Mouse (Mus musculus): Measurements from ENCODE around the gene Gm11111. TPM values are rescaled to one million over a fixed set of nuclear protein-coding genes. Genes with fewer than 3 reads are reported as not detected.

The Gm11111 gene
- polyA plus RNA-seq (2016; fragmentation: Nextera tagmentation; extraction: Ambion mirVana), result not detected in 2 replicates

DNA sequence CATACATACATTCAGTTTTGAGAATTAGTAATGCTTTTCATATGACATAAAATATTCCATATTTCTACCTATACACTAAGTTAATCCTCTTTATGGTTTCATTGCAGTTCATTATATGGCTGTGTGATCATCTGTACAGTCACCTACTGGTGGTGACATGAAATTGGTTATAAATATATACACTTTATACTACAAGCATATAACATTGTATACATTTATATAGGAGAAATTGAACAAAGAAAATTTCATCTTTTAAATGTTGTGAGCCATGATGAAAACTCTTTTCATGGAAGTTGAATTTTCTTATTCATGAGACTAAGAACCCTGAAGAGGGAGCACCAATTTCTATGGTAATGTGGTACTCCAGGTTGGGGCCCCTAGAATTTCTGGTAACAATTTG, at the start of gene Gm11111:
Gm11111 (plus strand) TSS at position 301 of the 400 bp plus-strand sequence.
- Histone ChIP-seq H3K27me3 (no peaks in the 10 kb centered on the region), H3K4me1 (0 out of 2 replicates have a peak, but pooled peaks cover 5% of the 10 kb centered on the region), H3K4me2 (no peak within 1 kb of the TSS), H3K4me3 (replicated peaks) (no peak within 1 kb of the TSS), H3K9me3 (no peaks in the 10 kb centered on the region), H3K36me3 (replicated peaks) (no peaks in the 10 kb centered on the region), H3K9ac (no peak within 1 kb of the TSS), H3K27ac (no peak within 1 kb of the TSS)
- no peak for ATAC-seq (ENCODE audit: low FRiP score)

DNA sequence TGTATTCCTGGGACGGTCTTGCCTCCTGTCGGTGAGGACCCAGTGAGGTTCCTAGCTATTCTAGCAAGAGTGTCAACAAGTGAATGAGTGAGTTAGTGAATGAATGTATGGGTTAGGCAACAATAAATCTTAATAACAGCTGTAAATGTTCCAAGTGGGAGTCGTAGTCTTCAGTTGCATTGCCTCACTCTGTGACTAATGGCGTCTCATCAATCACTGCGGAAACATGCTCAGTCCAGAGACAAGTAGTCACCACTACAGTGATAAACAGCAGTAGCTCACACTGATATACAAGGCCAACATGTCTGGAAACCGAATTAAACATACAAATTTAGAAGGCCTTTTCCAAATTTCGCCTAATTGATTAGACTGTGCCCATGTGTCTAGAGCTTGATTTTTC, 36.3 kb upstream of the Gm11111 start:
- Histone ChIP-seq H3K27ac (no peak overlapping the region), H3K9ac (no peak overlapping the region), H3K4me3 (replicated peaks) (no peak overlapping the region), H3K4me1 (no peaks in the 10 kb centered on the region), H3K36me3 (replicated peaks) (no peaks in the 10 kb centered on the region), H3K27me3 (no peaks in the 10 kb centered on the region), H3K9me3 (no peaks in the 10 kb centered on the region), H3K4me2 (no peak overlapping the region)
- no peak for ATAC-seq (ENCODE audit: low FRiP score)
- 92% methylated on average over 7 of the region's 7 CpGs for WGBS

DNA sequence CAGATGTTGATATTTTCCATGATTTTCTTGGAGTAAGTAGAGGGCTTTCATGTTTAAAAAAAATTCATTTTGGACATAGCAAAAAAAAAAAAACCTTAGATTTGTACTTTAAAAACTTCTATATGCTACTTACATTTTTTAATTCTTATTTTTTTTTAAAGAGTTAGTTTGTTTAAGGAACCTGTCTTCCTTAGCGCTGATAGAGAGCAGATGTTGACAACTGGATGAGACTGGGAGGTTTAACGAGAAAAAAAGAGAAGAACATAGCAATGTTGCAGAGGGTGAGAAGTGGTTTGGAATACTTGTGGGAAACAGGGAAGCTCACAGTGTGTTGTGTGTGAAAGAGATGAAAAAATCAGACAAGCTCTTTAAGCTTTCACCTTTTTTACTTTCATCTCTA, 32.4 kb upstream of the Gm11111 start:
- H3K9ac ChIP-seq, result no peak overlapping the region
- H3K4me2 ChIP-seq, result no peak overlapping the region
- H3K9me3 ChIP-seq, result no peaks in the 10 kb centered on the region
- H3K27me3 ChIP-seq, result no peaks in the 10 kb centered on the region
- 80% methylated on average over 2 of the region's 2 CpGs for WGBS
- no peaks in the 10 kb centered on the region for H3K36me3 ChIP-seq (replicated peaks)
- H3K4me3 ChIP-seq (replicated peaks), result no peak overlapping the region
- ATAC-seq (ENCODE audit: low FRiP score), result no peak
- H3K27ac ChIP-seq, result no peak overlapping the region
- H3K4me1 ChIP-seq, result no peaks in the 10 kb centered on the region

DNA sequence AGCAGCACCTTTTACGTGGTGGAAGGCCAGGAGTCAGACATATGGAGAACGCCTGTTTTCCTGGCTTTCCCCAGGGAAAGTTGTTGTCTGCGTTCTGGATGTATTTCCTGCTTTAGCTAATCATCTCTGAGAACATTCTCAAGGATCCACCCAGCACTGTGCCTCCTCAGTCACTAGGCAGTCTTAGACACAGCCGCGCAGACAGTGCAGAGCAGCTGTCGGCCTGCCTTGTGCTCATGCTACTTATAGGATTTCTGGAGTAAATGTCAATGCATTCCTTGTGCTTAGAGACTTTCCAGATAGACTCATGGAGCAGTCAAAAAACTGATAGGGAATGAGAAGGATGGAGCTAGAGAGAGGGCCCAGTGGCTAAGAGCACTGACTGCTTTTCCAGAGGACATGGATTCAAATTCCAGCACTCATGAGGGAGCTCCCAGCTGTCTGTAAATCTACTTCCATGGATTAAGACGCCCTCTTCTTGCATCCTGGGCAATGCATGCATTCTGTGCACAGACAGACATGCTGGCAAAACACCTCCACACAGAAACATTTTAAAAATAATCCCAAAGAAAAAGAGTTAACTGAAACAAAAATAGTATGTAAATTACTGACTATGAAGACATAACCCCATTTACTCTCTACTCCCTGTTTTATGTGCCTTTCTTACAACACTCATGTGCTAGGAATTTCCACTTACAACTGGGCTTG, 30.1 kb upstream of the Gm11111 start:
- no peak for ATAC-seq (ENCODE audit: low FRiP score)
- Histone ChIP-seq H3K27me3 (no peaks in the 10 kb centered on the region), H3K27ac (no peak overlapping the region), H3K9ac (no peak overlapping the region), H3K4me2 (no peak overlapping the region), H3K36me3 (replicated peaks) (no peaks in the 10 kb centered on the region), H3K4me3 (replicated peaks) (no peak overlapping the region), H3K4me1 (no peaks in the 10 kb centered on the region), H3K9me3 (no peaks in the 10 kb centered on the region)
- WGBS, result 91% methylated on average over 7 of the region's 7 CpGs

DNA sequence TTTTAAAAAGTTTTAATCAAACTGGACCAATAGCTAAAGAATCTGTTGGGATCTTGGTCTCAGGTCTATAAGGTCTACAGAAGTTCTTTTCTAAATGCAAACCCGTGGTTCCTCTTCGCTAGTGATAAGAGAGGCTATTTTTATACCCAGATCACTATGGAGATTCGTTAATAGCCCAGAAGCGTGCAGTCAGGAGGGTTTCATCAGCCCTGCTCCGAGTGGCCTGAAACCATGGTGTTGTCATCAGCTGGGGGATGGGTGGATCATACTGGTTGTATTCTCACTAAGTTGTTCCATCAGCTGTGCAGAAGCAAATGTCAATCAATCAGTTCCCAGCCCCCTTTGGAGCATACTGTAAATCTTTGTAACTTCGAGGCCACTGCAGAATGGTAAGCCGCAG, 29.4 kb upstream of the Gm11111 start:
- no peak for ATAC-seq (ENCODE audit: low FRiP score)
- Histone ChIP-seq H3K9ac (no peak overlapping the region), H3K27me3 (no peaks in the 10 kb centered on the region), H3K4me1 (no peaks in the 10 kb centered on the region), H3K27ac (no peak overlapping the region), H3K4me2 (no peak overlapping the region), H3K4me3 (replicated peaks) (no peak overlapping the region), H3K9me3 (no peaks in the 10 kb centered on the region), H3K36me3 (replicated peaks) (no peaks in the 10 kb centered on the region)
- 91% methylated on average over 7 of the region's 7 CpGs for WGBS

DNA sequence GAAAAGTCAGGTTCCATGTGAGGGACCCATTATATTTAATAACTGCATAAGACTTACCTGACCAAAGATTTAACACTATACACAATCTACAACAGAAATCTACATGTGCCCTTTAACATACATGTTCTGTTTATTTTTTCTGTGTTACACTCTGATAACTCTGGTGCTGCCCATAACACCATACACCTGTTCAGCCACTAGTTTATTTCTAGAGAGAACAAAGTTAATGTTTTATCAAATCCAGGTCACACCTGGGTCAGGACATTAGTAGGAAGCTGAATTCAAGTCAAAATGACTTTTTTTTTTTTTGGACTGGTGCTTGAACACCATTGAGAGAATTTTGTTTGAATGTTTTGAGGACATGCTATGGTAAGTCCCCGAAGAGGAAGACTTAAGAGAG, 28.7 kb upstream of the Gm11111 start:
- no peaks in the 10 kb centered on the region for H3K27me3 ChIP-seq
- no peaks in the 10 kb centered on the region for H3K4me1 ChIP-seq
- no peaks in the 10 kb centered on the region for H3K9me3 ChIP-seq
- H3K4me2 ChIP-seq, result no peak overlapping the region
- no peak overlapping the region for H3K27ac ChIP-seq
- ATAC-seq (ENCODE audit: low FRiP score), result no peak
- 100% methylated on average over 1 of the region's 1 CpGs for WGBS
- no peaks in the 10 kb centered on the region for H3K36me3 ChIP-seq (replicated peaks)
- no peak overlapping the region for H3K4me3 ChIP-seq (replicated peaks)
- H3K9ac ChIP-seq, result no peak overlapping the region

DNA sequence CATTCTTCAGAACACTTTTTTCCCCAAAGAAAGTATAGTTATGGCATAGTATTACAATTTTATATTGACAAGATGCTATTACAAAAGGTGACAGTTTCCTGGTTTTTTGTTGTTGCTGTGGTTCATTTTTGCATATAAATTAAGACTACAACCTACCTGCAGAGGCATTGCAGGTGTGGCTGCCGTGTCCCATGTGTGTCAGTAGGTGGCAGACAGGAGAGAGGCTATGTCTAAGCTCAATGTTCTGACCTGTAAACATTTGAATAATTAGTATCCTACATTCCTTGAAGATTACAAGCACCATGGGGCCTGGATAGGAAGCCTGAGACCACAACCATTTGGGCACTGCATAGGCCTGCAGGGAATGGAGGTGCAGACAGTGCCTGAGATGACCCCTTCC, 11.2 kb upstream of the Gm11111 start:
- Histone ChIP-seq H3K4me1 (no peaks in the 10 kb centered on the region), H3K27ac (no peak overlapping the region), H3K27me3 (no peaks in the 10 kb centered on the region), H3K9me3 (no peaks in the 10 kb centered on the region), H3K4me3 (replicated peaks) (no peak overlapping the region), H3K4me2 (no peak overlapping the region), H3K9ac (no peak overlapping the region), H3K36me3 (replicated peaks) (no peaks in the 10 kb centered on the region)
- ATAC-seq (ENCODE audit: low FRiP score), result no peak
- 93% methylated on average over 1 of the region's 1 CpGs for WGBS

DNA sequence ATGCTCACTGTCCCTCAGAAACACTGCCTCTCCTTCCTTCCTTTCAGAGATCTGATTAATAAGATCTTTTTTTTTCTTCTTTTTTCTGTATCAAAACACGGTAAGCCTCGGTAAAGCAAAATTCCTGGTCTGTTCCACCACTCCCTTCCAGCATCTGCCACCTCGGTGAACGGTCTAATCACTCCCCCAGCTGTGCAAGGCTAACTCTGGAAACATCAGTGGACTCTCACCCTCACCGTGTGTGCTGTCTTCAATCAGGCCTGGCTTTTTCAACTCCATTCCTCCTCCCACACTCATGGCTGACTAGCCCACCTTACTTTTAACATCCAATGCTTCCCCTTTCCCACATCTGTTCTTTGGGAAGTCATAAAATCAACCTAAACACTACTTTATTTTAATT, 2.2 kb upstream of the Gm11111 start:
- no peak overlapping the region for H3K4me3 ChIP-seq (replicated peaks)
- 0 out of 2 replicates have a peak, but pooled peaks cover 5% of the 10 kb centered on the region for H3K4me1 ChIP-seq
- no peak overlapping the region for H3K4me2 ChIP-seq
- no peak overlapping the region for H3K9ac ChIP-seq
- H3K27ac ChIP-seq, result no peak overlapping the region
- no peaks in the 10 kb centered on the region for H3K27me3 ChIP-seq
- 67% methylated on average over 5 of the region's 5 CpGs for WGBS
- H3K9me3 ChIP-seq, result no peaks in the 10 kb centered on the region
- no peak for ATAC-seq (ENCODE audit: low FRiP score)
- H3K36me3 ChIP-seq (replicated peaks), result no peaks in the 10 kb centered on the region

DNA sequence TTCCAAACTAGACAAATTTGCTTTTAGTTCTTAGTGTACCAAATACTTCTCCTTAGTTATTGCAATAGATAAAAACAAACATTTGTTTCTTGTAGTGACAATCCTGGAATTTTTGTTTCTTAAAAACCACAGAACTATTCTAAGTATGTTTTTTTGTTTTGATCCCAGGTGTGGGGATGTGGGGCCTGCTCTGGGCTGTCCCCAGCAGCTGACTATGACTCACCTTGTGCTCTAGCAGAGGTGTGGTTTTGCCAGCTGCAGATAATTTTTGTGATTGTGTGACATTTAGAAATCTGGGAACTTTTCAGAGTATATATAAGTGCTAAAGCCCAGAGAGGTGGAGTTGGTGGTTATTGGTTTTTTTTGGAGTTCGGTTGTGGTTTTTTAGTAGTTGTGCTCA, 1.6 kb upstream of the Gm11111 start:
- ATAC-seq (ENCODE audit: low FRiP score), result no peak
- no peaks in the 10 kb centered on the region for H3K9me3 ChIP-seq
- WGBS, result 94% methylated on average over 1 of the region's 1 CpGs

DNA sequence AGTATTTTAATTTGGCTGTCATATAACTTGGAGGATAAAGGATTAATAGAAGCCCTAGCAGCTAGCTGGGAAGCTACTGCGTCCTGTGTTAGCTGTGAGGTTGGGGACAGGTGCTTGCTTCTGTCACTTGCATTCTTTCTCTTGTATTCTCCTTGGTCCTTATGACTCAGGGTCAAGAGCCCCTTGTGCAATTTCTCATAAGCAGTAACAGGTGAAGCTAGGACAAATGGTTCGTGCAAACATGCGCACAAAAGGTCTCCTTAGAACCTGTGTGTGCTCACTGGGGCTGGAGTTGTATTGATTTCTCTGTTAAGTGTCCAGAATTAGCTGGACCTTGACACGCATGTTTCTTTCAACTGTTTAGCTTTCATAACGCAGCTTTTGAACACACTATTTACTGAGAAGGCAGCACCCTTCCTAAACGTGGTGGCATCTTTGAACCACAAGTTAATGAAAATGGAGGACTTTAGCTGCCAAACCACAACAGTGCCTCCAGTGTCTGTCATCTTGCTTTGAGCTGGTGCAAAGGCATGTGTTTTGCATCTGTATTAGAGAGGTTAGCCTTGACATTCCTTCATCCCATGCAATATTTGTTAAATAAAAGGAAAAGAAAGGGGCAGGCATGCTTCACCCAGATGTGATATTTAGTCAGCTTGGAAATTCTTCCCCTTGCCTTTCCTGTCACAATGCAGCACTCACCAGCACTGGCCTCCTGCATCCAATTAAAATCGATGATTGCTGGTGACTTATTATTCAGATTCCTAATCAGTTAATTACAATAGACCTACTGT, 511 bp downstream of the Gm11111 start:
- 58% methylated on average over 7 of the region's 7 CpGs for WGBS
- ATAC-seq (ENCODE audit: low FRiP score), result peak; percentile 36; the same call in 1 of the 2 replicates
- no peak overlapping the region for H3K27ac ChIP-seq
- H3K9me3 ChIP-seq, result no peaks in the 10 kb centered on the region
- no peak overlapping the region for H3K4me2 ChIP-seq
- no peak overlapping the region for H3K4me3 ChIP-seq (replicated peaks)
- H3K27me3 ChIP-seq, result no peaks in the 10 kb centered on the region
- H3K4me1 ChIP-seq, result 0 out of 2 replicates have a peak, but pooled peaks cover 5% of the 10 kb centered on the region
- no peak overlapping the region for H3K9ac ChIP-seq
- no peaks in the 10 kb centered on the region for H3K36me3 ChIP-seq (replicated peaks)

More for the DNA sequence above, 1.6 kb upstream of the Gm11111 start:
- H3K4me3 ChIP-seq (replicated peaks), result no peak overlapping the region
- no peak overlapping the region for H3K4me2 ChIP-seq
- H3K9ac ChIP-seq, result no peak overlapping the region
- no peaks in the 10 kb centered on the region for H3K36me3 ChIP-seq (replicated peaks)
- no peak overlapping the region for H3K27ac ChIP-seq
- no peaks in the 10 kb centered on the region for H3K27me3 ChIP-seq
- 0 out of 2 replicates have a peak, but pooled peaks cover 5% of the 10 kb centered on the region for H3K4me1 ChIP-seq

DNA sequence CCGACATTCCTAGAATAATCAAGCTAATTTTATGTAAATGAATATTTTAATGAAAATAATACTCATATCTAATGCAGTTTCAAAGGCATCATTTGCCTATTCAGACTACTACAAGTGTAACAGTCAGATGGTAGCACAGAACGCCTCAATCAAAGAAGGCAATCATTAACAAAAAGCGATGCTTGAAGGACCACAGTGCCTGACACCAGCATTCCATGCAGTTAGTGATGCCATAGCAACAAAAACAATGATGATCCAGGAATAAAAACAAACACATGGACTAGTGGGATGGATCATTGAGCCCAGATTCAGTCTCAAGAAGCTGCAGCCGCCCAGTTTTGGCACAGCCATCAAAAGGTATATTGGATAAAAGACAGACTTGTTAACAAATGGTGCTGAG, 8.8 kb downstream of the Gm11111 start:
- Histone ChIP-seq H3K36me3 (replicated peaks) (no peaks in the 10 kb centered on the region), H3K4me3 (replicated peaks) (no peak overlapping the region), H3K4me2 (no peak overlapping the region), H3K27me3 (no peaks in the 10 kb centered on the region), H3K4me1 (peaks cover 22% of the 10 kb centered on the region), H3K27ac (no peak overlapping the region), H3K9ac (no peak overlapping the region), H3K9me3 (no peaks in the 10 kb centered on the region)
- ATAC-seq (ENCODE audit: low FRiP score), result peak; percentile 57; the same call in 1 of the 2 replicates
- WGBS, result 26% methylated on average over 4 of the region's 4 CpGs

DNA sequence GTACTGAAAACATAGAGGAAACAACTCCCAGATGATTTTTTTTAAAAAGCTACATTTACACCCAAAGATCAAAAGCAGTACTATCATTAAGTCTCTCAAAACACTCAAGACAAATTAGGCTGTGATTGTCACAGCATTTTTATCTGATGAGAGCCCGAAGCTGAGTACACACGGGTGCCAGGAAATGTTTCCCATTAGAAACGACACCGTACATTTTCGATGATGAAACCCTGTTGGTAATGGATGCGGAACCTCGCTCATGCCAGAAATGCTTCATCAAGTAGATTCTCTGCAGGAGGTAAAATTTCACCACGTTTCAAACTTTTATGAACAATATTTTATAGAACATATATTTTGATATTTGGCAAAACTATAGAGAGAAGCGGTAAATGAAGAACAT, 10.3 kb downstream of the Gm11111 start:
- ATAC-seq (ENCODE audit: low FRiP score), result no peak
- Histone ChIP-seq H3K36me3 (replicated peaks) (no peaks in the 10 kb centered on the region), H3K9ac (no peak overlapping the region), H3K27ac (no peak overlapping the region), H3K9me3 (no peaks in the 10 kb centered on the region), H3K27me3 (no peaks in the 10 kb centered on the region), H3K4me1 (peaks cover 29% of the 10 kb centered on the region), H3K4me3 (replicated peaks) (no peak overlapping the region), H3K4me2 (no peak overlapping the region)
- WGBS, result 83% methylated on average over 9 of the region's 9 CpGs

DNA sequence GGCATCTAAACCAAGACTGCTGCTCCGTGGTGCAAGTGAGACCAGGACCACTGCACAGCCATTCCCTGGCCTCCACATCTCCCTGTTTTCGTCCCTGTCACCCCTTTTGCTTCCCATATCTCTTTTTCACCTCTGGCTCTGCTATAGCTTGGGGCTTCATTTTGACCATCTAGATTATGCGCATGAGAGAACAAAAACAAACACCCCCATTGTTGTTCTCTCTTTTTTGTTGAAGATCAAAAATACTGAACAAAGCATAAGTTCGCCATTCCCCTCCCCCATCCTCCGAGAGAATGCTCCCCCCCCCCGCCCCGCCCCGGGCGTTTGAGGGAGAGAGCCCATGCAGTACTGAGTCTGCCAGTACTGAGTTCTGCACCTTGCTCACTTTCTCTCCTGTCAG, 11.3 kb downstream of the Gm11111 start:
- H3K36me3 ChIP-seq (replicated peaks), result no peaks in the 10 kb centered on the region
- H3K27ac ChIP-seq, result peak overlapping the region; percentile 50; the same call in 1 of the 2 replicates
- H3K4me2 ChIP-seq, result no peak overlapping the region
- no peak overlapping the region for H3K9ac ChIP-seq
- no peak for ATAC-seq (ENCODE audit: low FRiP score)
- no peaks in the 10 kb centered on the region for H3K27me3 ChIP-seq
- no peaks in the 10 kb centered on the region for H3K9me3 ChIP-seq
- peaks cover 29% of the 10 kb centered on the region for H3K4me1 ChIP-seq
- no peak overlapping the region for H3K4me3 ChIP-seq (replicated peaks)
- 27% methylated on average over 9 of the region's 9 CpGs for WGBS

Data from forebrain, embryonic 12.5 days (tissue).